Mouse (Mus musculus) lung, postnatal 0 days (tissue): ENCODE results near the gene Cks1b. TPM values are rescaled to one million over a fixed set of nuclear protein-coding genes. Genes with fewer than 3 reads are reported as not detected.

ENCODE experiments used
- ATAC-seq: fragments of 200-750 bp; cut with Nextera tagmentation; 2 replicates; pipeline ENCODE4 v1.8.0; 2017; ENCODE audit warnings: moderate library complexity
- DNase-seq: peaks from one replicate; pipeline ENCODE4 v3.0.0-alpha.2; 2016; ENCODE audit warnings: low spot score
- H3K27ac ChIP-seq: fragments of 300-500 bp; sonication (generic); 2 replicates; pipeline ENCODE4 v1.5.1; 2014; ENCODE audit warnings: antibody characterized with exemption, mild to moderate bottlenecking, low read length, mixed read lengths
- H3K27me3 ChIP-seq: fragments of 300-500 bp; sonication (generic); replicated peaks from 2 replicates; pipeline ENCODE4 v1.6.1; 2014; ENCODE audit warnings: low read length, mixed read lengths; ENCODE audit not compliant: insufficient read depth
- H3K36me3 ChIP-seq: fragments of 300-500 bp; sonication (generic); 2 replicates; pipeline ENCODE4 v1.6.1; 2014; ENCODE audit warnings: low read length, mixed read lengths; ENCODE audit not compliant: insufficient read depth
- H3K4me1 ChIP-seq: fragments of 300-500 bp; sonication (generic); 2 replicates; pipeline ENCODE4 v1.6.1; 2014; ENCODE audit warnings: antibody characterized with exemption, low read depth, low read length, mixed read lengths; ENCODE audit not compliant: insufficient read depth
- H3K4me2 ChIP-seq: fragments of 300-500 bp; sonication (generic); replicated peaks from 2 replicates; pipeline ENCODE4 v1.6.1; 2014; ENCODE audit warnings: low read depth, mild to moderate bottlenecking, low read length, moderate library complexity, mixed read lengths
- H3K4me3 ChIP-seq: fragments of 300-500 bp; sonication (generic); 2 replicates; pipeline ENCODE4 v1.5.1; 2014; ENCODE audit warnings: low read depth, low read length
- H3K9ac ChIP-seq: fragments of 300-500 bp; sonication (generic); replicated peaks from 2 replicates; pipeline ENCODE4 v1.6.1; 2014; ENCODE audit warnings: low read depth, mild to moderate bottlenecking
- H3K9me3 ChIP-seq: fragments of 300-500 bp; sonication (generic); 2 replicates; pipeline ENCODE4 v1.6.1; 2016; ENCODE audit warnings: low read length, mixed read lengths
- CTCF ChIP-seq: IDR thresholded peaks from 2 replicates; pipeline ENCODE4 v1.5.1; 2016; ENCODE audit warnings: antibody characterized with exemption, mild to moderate bottlenecking
- EP300 ChIP-seq: IDR thresholded peaks from 2 replicates; pipeline ENCODE4 v1.6.1; 2016; ENCODE audit warnings: antibody characterized with exemption, mild to moderate bottlenecking, control low read depth
- WGBS: fragments of 180-500 bp; shearing (Covaris S2); extraction: QIAGEN DNeasy Blood & Tissue Kit; methylation state at CpG from one replicate; pipeline ENCODE4 v1.1.7; 2014; 5-methylcytosine and 5-hydroxymethylcytosine counted together
- polyA plus RNA-seq: library from polyadenylated mRNA; unstranded; fragments of >200 nt; fragmentation: Nextera tagmentation; extraction: Ambion mirVana; gene quantifications from 2 replicates; pipeline ENCODE4 v1.2.1, GENCODE M21; 2015

Cks1b gene
- polyA plus RNA-seq, 1 experiment from 2014 or later: 83.0 TPM

DNA sequence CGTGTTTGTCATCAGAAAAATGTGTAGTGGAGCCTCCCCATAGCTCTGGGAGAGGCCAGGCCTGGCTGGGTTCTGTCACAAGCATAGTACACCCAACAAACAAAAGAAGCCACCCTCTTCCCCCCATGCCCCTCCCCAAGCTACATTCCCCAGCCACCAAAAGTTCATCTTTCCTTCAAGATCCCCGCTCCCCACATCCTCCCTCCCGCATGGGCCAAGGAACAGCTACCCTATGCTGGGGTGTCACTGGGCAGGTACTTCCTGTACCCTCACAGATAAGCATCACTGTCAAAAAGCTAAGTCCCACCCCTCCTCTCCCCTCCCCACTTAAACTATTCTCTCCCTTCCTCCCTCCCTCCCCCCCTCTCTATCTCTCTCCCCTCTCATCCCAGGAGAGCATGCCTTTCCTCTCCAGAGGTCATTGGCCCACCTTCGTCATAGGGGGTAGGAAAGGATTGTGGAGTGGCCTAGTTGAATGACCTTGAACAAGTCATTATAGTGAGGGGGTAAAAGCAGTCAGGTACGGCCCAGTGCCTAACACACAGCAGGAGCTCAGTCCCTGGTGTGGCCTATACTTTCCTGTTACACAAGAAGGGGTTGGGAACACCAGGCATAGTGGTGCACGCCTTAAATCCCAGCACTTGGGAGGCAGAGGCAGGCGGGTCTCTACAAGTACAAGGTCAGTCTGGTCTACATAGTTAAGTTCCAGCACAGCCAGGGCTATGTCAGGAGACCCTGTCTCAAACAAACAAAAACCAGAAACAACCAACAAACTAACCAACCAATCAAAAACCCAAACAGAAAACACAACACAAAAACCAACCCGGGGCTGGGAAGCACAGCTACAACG lies 35.9 kb downstream of the Cks1b start:
- TF ChIP-seq EP300 (no peak), CTCF (no peak)
- H3K4me1 ChIP-seq: peaks cover 16% of the 10 kb centered on the region; the same call in 1 of the 2 replicates

DNA sequence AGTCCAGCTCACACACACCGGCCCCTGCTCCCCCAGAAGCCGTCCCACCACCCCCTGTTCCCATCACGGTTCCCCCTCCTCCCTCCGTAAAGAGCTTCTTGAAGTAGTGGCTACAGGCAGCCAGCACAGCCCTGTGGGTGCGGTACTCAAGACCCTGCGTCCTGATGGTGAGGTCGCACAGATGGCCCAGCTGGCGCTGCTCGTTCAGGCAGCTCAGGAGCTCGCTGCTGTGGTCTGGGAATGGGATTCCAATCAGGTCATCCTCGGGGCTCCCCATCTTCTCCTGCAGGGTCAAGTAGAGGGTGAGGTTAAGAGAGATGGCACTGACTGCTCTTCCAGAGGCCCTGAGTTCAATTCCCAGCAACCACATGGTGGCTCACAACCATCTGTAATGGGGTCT lies 37.0 kb downstream of the Cks1b start:
- H3K27ac ChIP-seq: no peak overlapping the region
- TF ChIP-seq EP300: no peak
- no peaks in the 10 kb centered on the region for H3K9me3 ChIP-seq
- peaks cover 9% of the 10 kb centered on the region; the same call in 1 of the 2 replicates for H3K4me1 ChIP-seq
- no peak overlapping the region for H3K9ac ChIP-seq
- H3K4me2 ChIP-seq: no peak overlapping the region
- no peak overlapping the region for H3K4me3 ChIP-seq
- ATAC-seq (no peak), DNase-seq (no peak)
- peaks cover 8% of the 10 kb centered on the region; the same call in 1 of the 2 replicates for H3K36me3 ChIP-seq
- no peaks in the 10 kb centered on the region for H3K27me3 ChIP-seq
- WGBS: 73% methylated on average over 11 of the region's 11 CpGs

More for the DNA sequence above, 35.9 kb downstream of the Cks1b start:
- H3K36me3 ChIP-seq: peaks cover 8% of the 10 kb centered on the region; the same call in 1 of the 2 replicates
- H3K27ac ChIP-seq: no peak overlapping the region
- H3K9ac ChIP-seq: no peak overlapping the region
- H3K9me3 ChIP-seq: no peaks in the 10 kb centered on the region
- no peaks in the 10 kb centered on the region for H3K27me3 ChIP-seq
- no peak overlapping the region for H3K4me2 ChIP-seq
- no peak overlapping the region for H3K4me3 ChIP-seq
- no peak for DNase-seq
- no peak for ATAC-seq
- WGBS: 87% methylated on average over 9 of the region's 9 CpGs

DNA sequence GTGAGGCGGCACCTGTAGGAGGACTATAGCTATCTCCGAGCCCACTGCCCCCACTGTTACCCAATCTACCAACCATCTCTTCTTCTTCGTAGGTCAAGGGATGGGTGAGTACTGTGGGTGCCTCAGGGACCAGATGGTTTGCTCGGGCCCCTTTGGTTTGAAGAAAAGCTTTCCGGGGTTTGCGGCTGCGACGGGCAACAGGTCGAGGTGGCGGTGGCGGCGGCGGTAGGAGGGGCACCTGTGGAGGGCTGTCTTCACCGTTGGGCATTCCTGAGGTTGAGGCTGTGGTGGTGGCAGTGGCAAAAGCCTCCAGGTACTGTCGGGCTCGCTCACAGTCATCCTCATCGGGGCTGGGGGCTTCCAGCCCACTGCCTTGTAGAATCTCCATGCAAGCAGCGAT lies 37.5 kb downstream of the Cks1b start:
- no peak for DNase-seq
- Histone ChIP-seq H3K27me3 (no peaks in the 10 kb centered on the region), H3K27ac (no peak overlapping the region), H3K4me1 (peaks cover 9% of the 10 kb centered on the region; the same call in 1 of the 2 replicates), H3K4me3 (no peak overlapping the region), H3K4me2 (no peak overlapping the region), H3K9ac (no peak overlapping the region), H3K36me3 (peaks cover 8% of the 10 kb centered on the region; the same call in 1 of the 2 replicates), H3K9me3 (no peaks in the 10 kb centered on the region)
- TF ChIP-seq CTCF (no peak), EP300 (no peak)
- no peak for ATAC-seq
- 93% methylated on average over 18 of the region's 18 CpGs for WGBS

DNA sequence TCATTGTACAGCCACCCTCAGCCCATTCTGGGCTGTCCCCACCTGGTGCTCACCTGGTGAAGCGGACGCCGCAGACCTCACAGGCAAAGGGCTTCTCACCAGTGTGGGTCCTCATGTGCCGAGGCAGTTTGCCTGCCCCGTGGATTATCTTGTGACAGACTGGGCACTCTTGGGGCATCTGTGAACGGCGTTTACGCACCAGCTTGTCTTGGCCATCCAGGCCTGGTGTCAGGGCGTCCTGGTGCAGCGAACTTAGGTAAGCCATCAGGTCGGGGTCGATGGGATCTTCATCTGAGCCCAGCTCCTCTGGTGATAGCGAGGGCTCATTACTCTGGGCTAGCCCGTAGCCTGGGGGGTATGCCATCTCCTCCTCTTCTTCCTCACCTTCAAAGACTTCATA lies 37.9 kb downstream of the Cks1b start:
- no peak for ATAC-seq
- no peaks in the 10 kb centered on the region for H3K27me3 ChIP-seq
- H3K9ac ChIP-seq: no peak overlapping the region
- DNase-seq: no peak
- peaks cover 8% of the 10 kb centered on the region; the same call in 1 of the 2 replicates for H3K36me3 ChIP-seq
- H3K9me3 ChIP-seq: no peaks in the 10 kb centered on the region
- no peak overlapping the region for H3K4me2 ChIP-seq
- TF ChIP-seq CTCF (no peak), EP300 (no peak)
- H3K27ac ChIP-seq: no peak overlapping the region
- no peak overlapping the region for H3K4me3 ChIP-seq
- peaks cover 9% of the 10 kb centered on the region; the same call in 1 of the 2 replicates for H3K4me1 ChIP-seq
- WGBS: 92% methylated on average over 14 of the region's 14 CpGs

DNA sequence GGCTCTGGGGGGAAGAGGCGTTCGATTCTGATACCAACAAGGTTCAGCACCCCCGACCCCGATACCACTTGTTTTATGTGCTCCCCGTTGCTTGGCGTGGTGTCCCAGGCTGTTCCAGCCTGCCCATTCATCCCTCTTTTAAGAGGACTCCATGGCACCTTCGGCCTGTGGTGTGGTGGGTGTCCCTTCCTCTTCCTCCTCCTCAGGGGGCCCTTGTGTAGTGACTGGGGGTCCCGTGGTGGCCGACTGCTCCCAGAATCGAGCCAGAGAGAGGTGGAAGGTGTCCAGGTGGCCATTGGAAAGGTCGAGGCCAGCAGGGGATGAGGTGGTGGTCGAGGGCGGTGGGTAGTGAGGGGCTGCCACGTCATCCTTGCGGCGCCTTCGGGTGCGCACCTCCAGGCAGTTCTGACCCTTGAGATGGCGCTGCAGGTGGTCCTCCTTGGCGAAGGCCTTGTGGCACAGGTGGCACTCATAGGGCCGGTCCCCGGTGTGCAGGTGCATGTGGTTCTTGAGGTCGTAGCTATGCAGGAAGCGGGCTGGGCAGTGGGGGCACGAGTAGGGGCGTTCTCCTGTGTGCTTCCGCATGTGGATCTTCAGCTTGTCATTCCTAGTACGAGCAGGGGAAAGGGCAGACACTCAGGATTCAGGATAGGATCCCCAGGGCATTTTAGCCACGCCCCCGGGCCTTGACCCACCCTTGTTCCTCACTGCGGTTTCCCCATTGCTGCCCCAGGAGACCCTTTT lies 38.6 kb downstream of the Cks1b start:
- no peak for ATAC-seq
- no peak overlapping the region for H3K9ac ChIP-seq
- TF ChIP-seq EP300: no peak
- no peak for TF ChIP-seq CTCF
- no peaks in the 10 kb centered on the region for H3K9me3 ChIP-seq
- H3K36me3 ChIP-seq: peaks cover 8% of the 10 kb centered on the region; the same call in 1 of the 2 replicates
- no peak for DNase-seq
- WGBS: 81% methylated on average over 31 of the region's 31 CpGs
- no peak overlapping the region for H3K4me2 ChIP-seq
- peaks cover 9% of the 10 kb centered on the region; the same call in 1 of the 2 replicates for H3K4me1 ChIP-seq
- no peak overlapping the region for H3K27ac ChIP-seq
- no peaks in the 10 kb centered on the region for H3K27me3 ChIP-seq
- H3K4me3 ChIP-seq: no peak overlapping the region

DNA sequence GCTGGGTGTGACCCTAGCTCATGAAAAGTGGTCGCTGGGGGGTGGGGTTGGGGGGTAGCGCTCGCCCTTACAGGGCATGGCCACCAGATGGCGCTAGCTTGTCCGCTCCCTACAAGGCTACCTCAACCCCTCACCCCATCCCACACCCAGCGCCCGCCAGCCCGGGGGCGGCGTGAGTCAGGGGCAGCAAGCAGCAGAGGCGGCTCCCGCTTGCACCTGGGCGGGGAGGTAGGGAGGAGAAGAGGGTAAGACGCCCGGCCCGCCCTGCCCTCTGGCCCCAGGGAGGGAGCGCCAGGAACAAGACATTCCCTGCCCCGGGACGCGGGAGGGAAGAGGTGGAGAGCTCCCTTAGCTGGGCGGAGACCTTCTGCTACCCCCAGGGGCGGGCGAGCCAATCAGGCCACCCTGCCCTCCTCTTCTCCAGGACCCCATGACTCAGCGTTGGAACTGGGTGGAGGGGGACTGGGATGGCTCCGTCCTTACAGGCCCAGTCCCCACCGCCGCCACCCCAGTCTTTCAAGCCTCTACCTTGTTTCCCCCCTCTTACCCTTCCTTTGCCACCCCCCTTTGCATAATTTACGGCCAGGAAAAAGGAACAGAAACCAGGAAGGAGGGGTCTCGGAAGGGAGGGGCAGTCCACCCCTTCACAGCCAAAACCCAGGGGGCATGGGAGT lies 39.7 kb downstream of the Cks1b start:
- Histone ChIP-seq H3K9ac (peak overlapping the region; percentile 19; the same call in 1 of the 2 replicates), H3K4me2 (peak overlapping the region; percentile 72), H3K4me3 (peak overlapping the region; percentile 48), H3K4me1 (peaks cover 9% of the 10 kb centered on the region; the same call in 1 of the 2 replicates), H3K9me3 (no peaks in the 10 kb centered on the region), H3K27me3 (no peaks in the 10 kb centered on the region), H3K27ac (peak overlapping the region; percentile 57; the same call in 1 of the 2 replicates), H3K36me3 (peaks cover 8% of the 10 kb centered on the region; the same call in 1 of the 2 replicates)
- WGBS: 3% methylated on average over 22 of the region's 29 CpGs
- ATAC-seq (peak; percentile 91), DNase-seq (peak; percentile 93)
- TF ChIP-seq EP300 (peak; percentile 73), CTCF (peak; percentile 91)
